Mouse (Mus musculus) limb, embryonic 10.5 days (tissue): ENCODE measurements around the gene Gm49405. TPM values are rescaled to one million over a fixed set of nuclear protein-coding genes. Genes with fewer than 3 reads are reported as not detected.
"Not testable (repeated sequence)": the region's sequence is repeated elsewhere in the genome, so short reads cannot be mapped to it uniquely, and the experiment has no call there.

Experiments
- DNase-seq: peaks from one replicate; pipeline ENCODE4 v3.0.0-alpha.2; 2017; ENCODE audit warnings: low spot score
- H3K27ac ChIP-seq: fragments of 300-500 bp; sonication (generic); 2 replicates; pipeline ENCODE4 v1.5.1; 2016; ENCODE audit warnings: mild to moderate bottlenecking
- H3K27me3 ChIP-seq: fragments of 300-500 bp; sonication (generic); 2 replicates; pipeline ENCODE4 v1.6.1; 2016; ENCODE audit warnings: low read depth, mild to moderate bottlenecking; ENCODE audit not compliant: poor library complexity, severe bottlenecking
- H3K36me3 ChIP-seq: fragments of 300-500 bp; sonication (generic); 2 replicates; pipeline ENCODE4 v1.6.1; 2016; ENCODE audit warnings: mild to moderate bottlenecking, moderate library complexity
- H3K4me1 ChIP-seq: fragments of 300-500 bp; sonication (generic); 2 replicates; pipeline ENCODE4 v1.6.1; 2016
- H3K4me3 ChIP-seq: fragments of 300-500 bp; sonication (generic); 2 replicates; pipeline ENCODE4 v1.5.1; 2016; ENCODE audit warnings: mild to moderate bottlenecking, moderate library complexity
- H3K9me3 ChIP-seq: fragments of 300-500 bp; sonication (generic); replicated peaks from 2 replicates; pipeline ENCODE4 v1.6.1; 2016; ENCODE audit warnings: mild to moderate bottlenecking
- WGBS: fragments of 180-500 bp; shearing (Covaris S2); methylation state at CpG from one replicate; pipeline ENCODE4 v1.1.7; 2016; 5-methylcytosine and 5-hydroxymethylcytosine counted together
- polyA plus RNA-seq: library from polyadenylated mRNA; unstranded; fragments of >200 nt; fragmentation: Nextera tagmentation; extraction: Ambion mirVana; gene quantifications from 2 replicates; pipeline ENCODE4 v1.2.1, GENCODE M21; 2016

The Gm49405 gene
- polyA plus RNA-seq: 3.5 and 4.6 TPM in 2 replicates

DNA sequence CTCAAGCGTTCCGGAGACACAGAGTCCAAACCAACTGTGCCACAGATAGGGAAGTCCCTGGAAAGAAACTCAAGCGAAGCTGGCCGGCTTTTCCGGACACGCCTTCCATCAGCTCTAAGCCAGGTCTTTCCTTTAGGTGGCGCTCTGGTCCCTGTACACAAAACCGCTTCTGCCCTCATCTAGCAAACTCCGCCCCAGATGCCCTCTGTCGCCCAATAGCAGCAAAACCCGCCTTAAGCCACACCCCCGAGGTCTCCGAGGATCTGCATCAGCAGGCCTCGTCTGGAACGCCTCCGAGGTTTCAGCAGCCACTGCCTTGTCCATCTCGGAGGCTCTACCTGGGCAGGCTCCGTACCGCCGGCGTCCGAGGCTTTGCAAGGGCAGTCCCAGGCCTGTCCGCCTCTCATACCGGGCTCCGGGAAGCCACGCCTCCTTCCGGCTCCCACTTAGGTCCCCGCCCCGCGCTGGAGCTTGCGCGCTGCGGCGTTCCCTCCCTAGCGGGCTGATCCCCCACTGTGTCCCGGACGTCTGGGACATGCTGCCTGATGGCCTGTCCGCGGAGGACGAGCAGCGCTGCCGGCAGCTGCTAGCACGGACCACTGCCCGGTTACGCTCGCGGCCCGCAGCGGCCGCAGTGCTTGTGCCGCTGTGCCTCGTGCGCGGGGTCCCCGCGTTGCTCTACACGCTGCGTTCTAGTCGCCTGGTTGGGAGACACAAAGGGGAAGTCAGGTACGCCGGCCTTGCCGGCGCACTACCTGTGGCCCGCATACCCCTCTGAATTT, at the start of gene Gm49405, which contains the start of gene Nudt8:
TSS of gene Gm49405 (plus strand) at position 508 of the 782 bp plus-strand sequence.
TSS of gene Nudt8 (plus strand) at position 462 of the 782 bp plus-strand sequence.
- WGBS: under 1% methylated on average over 64 of the region's 64 CpGs
- H3K4me1 ChIP-seq: peaks cover 31% of the 10 kb centered on the region
- H3K4me3 ChIP-seq: peak within 1 kb of the TSS; percentile 66
- no peaks in the 10 kb centered on the region for H3K27me3 ChIP-seq
- DNase-seq: peak; percentile 92
- H3K9me3 ChIP-seq: no peaks in the 10 kb centered on the region
- H3K36me3 ChIP-seq: peaks cover 13% of the 10 kb centered on the region
- peak within 1 kb of the TSS; percentile 93 for H3K27ac ChIP-seq

DNA sequence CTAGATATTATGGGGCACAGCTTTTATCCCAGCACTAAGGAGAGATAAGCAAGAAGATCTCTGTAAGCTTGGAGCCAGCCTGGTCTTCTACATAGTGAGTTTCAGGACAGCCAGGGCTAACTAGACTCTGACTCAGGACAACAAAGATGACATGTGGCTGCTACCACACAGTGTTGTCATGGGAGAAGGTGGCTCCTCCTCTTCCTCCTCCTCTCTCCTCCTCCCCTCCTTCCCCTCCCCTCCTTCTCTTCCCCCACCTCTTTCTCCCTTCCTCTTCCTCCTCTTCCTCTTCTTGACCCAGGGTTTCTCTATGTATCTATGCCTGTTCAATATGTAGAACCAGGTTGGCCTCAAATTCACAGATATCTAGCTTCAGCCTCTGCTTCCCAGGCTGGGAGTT, 49.0 kb upstream of the Gm49405 start:
- no peak for DNase-seq

DNA sequence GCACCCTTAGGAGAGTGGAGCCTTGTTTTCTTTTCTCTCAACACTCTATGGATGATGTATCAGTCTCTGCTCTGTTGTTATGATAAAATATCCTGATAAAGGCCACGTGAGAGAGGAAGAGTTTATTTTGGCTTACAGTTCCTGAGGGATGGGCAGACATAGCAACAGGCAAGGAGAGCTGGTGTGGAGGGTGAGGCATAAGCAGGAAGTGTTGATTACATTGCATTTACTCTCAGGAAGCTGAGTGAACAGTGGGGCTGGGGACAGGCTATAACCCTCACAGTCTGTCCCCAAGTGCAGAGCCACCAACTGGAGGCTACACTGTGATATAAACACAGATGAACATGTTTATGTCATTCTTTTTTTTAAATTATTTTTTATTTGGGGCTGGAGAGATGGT, 48.3 kb upstream of the Gm49405 start:
- H3K36me3 ChIP-seq: no peaks in the 10 kb centered on the region
- no peaks in the 10 kb centered on the region for H3K4me1 ChIP-seq
- no peaks in the 10 kb centered on the region for H3K9me3 ChIP-seq
- 54% methylated on average over 1 of the region's 1 CpGs for WGBS
- DNase-seq: no peak
- H3K27ac ChIP-seq: no peak overlapping the region
- no peak overlapping the region for H3K4me3 ChIP-seq
- H3K27me3 ChIP-seq: 0 out of 2 replicates have a peak, but pooled peaks cover 5% of the 10 kb centered on the region

More for the DNA sequence above, 49.0 kb upstream of the Gm49405 start:
- Histone ChIP-seq H3K4me1 (no peaks in the 10 kb centered on the region; the same call in 1 of the 2 replicates), H3K36me3 (no peaks in the 10 kb centered on the region), H3K27me3 (0 out of 2 replicates have a peak, but pooled peaks cover 5% of the 10 kb centered on the region), H3K9me3 (no peaks in the 10 kb centered on the region), H3K4me3 (no peak overlapping the region), H3K27ac (no peak overlapping the region)

DNA sequence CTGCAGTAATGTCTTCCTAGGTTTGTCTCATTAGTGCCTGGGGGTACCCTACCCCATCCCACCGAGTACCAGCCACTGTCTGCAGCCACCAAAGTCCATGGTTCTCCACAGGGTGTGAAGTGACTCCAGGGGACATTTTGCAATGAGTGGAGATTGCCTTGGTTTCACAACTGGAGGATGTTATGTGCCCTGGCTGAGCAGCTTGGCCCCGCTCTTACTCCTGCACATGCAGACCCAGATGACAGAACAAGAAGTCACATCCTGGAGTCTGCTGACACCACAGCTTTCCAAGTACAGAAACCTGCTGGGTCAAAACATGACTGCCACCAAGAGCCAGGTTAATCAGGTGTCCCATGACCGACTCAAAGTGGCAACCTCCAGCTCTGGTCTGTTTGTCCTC, 45.4 kb upstream of the Gm49405 start:
- Histone ChIP-seq H3K36me3 (no peaks in the 10 kb centered on the region), H3K27ac (no peak overlapping the region), H3K27me3 (no peaks in the 10 kb centered on the region), H3K4me1 (no peaks in the 10 kb centered on the region), H3K4me3 (no peak overlapping the region), H3K9me3 (no peaks in the 10 kb centered on the region)
- 71% methylated on average over 3 of the region's 3 CpGs for WGBS
- no peak for DNase-seq

DNA sequence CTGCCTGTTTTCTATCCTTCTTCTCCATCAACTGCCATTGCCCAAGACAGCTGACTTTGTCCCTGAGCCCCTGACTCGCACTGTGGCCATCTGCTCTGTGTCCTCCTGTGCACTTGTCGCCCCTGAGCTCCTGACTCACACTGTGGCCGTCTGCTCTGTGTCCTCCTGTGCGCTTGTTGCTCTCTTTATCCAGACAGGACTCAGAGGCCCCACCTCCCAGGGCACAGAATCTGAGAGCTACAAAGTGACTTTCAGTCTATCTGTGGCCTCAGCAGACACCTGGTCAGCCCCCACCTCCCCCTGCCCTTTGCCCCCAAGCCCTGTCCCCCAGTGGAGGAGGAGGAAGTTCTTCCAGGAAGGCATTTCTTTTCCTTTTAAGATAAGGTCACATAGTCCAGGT, 44.6 kb upstream of the Gm49405 start:
- no peaks in the 10 kb centered on the region for H3K36me3 ChIP-seq
- no peaks in the 10 kb centered on the region for H3K27me3 ChIP-seq
- no peaks in the 10 kb centered on the region for H3K9me3 ChIP-seq
- no peak for DNase-seq
- no peaks in the 10 kb centered on the region for H3K4me1 ChIP-seq
- no peak overlapping the region for H3K4me3 ChIP-seq
- no peak overlapping the region for H3K27ac ChIP-seq
- 57% methylated on average over 4 of the region's 4 CpGs for WGBS

DNA sequence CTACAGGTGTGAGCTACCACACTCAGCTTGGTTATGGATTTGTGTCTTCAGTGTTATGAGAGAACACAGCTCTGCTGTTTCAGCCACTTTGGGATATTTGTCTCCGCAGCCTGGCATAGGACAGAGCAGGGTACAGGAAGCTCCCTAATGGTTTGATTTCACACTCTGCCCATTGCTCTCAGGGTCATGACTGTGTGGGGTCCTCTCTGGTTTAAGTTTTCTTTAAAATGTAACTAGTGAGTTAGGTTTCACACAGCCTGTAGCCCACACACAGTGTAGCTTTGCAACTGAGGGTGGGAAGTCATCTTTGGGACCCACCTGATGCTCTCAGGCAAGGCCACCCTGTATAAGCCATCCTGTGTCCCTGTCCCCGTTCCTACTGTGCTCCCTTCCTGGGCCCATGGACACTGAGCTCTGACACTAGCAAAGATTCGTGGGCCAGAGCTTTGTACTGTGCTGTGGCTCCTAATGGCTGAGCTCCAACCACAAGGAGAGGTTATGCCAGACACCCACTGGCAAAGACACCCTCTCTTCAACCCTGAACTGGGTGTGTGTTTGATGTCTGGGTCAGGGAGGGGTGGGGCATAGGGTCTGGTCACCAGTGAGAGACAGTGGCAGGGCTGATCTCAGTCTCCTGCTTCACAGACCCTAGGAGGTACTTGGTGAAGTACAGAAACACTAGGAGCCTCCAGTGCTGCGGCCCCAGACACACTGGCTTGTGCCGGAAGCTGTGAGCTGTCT, 43.0 kb upstream of the Gm49405 start:
- not testable (repeated sequence) for H3K4me1 ChIP-seq, H3K4me3 ChIP-seq, DNase-seq, H3K9me3 ChIP-seq, H3K36me3 ChIP-seq, H3K27me3 ChIP-seq, H3K27ac ChIP-seq
- 87% methylated on average over 5 of the region's 5 CpGs for WGBS

DNA sequence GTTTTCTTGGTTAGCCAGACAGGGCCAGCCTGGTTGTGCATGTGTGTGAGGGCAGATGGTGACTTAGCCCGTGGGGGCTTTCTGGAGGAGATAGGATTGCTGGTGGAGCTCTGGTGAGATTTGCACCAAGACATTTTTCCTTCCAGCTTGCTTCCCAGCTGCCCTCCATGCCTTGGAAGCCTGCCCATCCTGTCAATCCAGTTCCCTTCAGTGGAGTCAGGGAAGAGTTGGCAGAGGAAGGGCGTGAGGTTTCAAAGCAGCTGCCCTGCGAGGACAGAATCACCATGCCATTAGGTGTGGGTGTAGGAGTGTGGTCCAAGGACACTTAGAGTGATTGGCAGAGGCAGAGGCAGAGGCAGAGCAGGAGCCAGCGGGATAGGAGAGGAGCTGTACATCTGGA, 42.0 kb upstream of the Gm49405 start, which contains the start of gene Aldh3b3:
TSS of gene Aldh3b3 (plus strand) at position 176 of the 400 bp plus-strand sequence.
- DNase-seq: no peak
- H3K36me3 ChIP-seq: no peaks in the 10 kb centered on the region
- WGBS: 85% methylated on average over 4 of the region's 4 CpGs
- H3K9me3 ChIP-seq: no peaks in the 10 kb centered on the region
- H3K27ac ChIP-seq: no peak within 1 kb of the TSS
- H3K4me3 ChIP-seq: no peak within 1 kb of the TSS
- no peaks in the 10 kb centered on the region for H3K27me3 ChIP-seq
- no peaks in the 10 kb centered on the region for H3K4me1 ChIP-seq

DNA sequence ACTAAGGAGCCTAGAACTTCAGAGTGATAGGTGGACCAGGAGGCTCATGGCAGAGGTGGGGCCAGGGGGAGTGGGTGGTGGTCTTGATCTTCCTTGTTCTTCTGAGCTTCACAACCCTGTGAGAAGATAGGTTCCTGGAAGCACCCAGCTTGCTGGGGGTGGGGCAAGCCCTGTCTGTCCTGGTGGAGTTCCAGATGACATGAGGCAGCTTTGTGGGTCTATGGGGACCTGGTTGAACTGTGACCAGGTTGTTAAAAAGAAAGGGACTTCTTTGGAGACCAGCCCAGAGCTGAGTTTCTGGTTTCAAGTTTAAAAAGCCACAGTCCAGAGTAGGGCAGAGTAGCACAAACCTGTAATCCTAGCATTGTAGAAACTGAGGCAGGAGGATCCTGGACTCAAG, 41.4 kb upstream of the Gm49405 start:
- DNase-seq: no peak
- Histone ChIP-seq H3K9me3 (no peaks in the 10 kb centered on the region), H3K27ac (no peak overlapping the region), H3K4me1 (no peaks in the 10 kb centered on the region), H3K36me3 (no peaks in the 10 kb centered on the region), H3K27me3 (no peaks in the 10 kb centered on the region), H3K4me3 (no peak overlapping the region)

DNA sequence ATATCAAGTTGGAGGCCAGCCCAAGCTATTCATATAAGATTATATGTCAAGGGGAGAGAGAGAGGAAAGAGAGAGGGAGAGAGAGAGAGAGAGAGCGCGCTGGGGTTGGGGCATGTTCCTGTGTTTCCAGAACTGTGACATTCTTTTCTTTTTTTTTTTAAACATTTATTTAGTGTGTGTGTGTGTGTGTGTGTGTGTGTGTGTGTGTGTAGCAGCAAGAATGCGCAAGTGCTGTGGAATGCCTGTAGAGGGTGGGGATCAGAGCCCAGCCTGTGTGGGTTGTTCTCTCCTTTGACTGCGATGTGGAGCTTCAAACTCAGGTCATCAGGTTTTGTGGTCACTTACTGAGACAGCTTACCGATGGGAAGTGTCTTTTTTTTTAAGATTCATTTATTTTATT, 40.2 kb upstream of the Gm49405 start:
- Histone ChIP-seq H3K27ac (no peak overlapping the region), H3K4me3 (no peak overlapping the region), H3K27me3 (no peaks in the 10 kb centered on the region), H3K4me1 (no peaks in the 10 kb centered on the region), H3K9me3 (no peaks in the 10 kb centered on the region), H3K36me3 (no peaks in the 10 kb centered on the region)
- DNase-seq: no peak
- 88% methylated on average over 5 of the region's 5 CpGs for WGBS

DNA sequence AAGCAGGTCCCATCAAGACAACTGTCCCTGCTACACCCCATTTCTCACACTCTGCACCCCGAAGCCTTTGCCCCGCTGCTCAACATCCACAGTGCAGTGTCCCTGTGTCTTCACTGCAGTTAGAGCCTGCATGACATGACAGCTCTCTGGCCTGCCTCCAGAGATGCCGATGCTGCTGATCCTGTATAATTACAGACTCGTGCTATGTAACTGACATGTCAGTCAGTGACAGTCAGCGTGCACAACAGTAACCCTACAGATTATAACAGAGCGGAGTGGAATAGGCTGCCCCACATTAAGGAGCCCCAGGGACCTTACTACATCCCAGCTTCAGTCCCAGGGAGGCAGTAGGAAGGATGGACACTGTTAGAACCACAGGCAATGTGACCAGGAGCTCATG, 38.6 kb upstream of the Gm49405 start:
- not testable (repeated sequence) for H3K9me3 ChIP-seq, H3K4me3 ChIP-seq, H3K27me3 ChIP-seq, H3K4me1 ChIP-seq, H3K27ac ChIP-seq, H3K36me3 ChIP-seq, DNase-seq
- 91% methylated on average over 6 of the region's 6 CpGs for WGBS

DNA sequence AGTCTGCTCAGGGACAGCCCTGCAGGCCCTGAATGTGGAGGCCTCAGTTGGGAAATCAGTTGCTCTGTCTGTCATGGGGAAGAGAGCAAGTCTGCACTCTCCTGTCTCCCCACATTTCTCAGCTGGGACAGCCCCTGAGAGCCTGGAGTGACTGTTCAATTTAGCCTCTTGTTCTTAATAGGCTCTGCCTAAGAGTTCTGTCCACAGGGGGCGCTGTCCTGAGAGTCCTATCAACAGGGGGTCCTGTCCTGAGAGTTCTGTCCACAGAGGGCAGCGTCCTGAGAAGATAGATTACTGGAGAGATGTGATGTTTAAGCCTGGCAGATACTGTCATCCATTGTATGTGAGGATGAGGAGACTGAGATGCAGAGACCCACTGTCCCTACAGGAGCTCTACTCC, 38.0 kb upstream of the Gm49405 start:
- Histone ChIP-seq H3K27me3 (no peaks in the 10 kb centered on the region), H3K9me3 (no peaks in the 10 kb centered on the region), H3K36me3 (no peaks in the 10 kb centered on the region), H3K4me1 (no peaks in the 10 kb centered on the region), H3K27ac (no peak overlapping the region), H3K4me3 (no peak overlapping the region)
- no peak for DNase-seq
- 16% methylated on average over 2 of the region's 2 CpGs for WGBS

DNA sequence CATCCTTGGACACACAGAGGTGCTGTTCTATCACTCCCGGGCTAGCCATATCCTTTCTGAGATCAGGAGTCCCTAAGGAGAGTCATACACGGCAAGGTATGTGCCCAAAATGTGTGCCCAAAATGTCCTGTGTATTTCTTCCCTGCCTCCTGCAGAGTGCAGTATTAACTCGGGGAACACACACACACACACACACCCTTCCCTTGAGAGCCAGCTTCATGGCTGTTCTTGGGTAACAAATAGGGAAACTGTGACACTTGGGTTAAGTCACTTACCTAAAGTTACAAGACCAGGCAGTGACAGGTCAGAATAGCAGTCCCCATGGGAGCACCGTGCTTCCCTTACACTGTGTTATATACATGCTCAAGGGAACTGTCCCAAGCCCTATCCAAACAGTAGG, 36.4 kb upstream of the Gm49405 start:
- Histone ChIP-seq H3K36me3 (no peaks in the 10 kb centered on the region), H3K27ac (no peak overlapping the region), H3K4me1 (peaks cover 4% of the 10 kb centered on the region; the same call in 1 of the 2 replicates), H3K4me3 (no peak overlapping the region), H3K27me3 (no peaks in the 10 kb centered on the region), H3K9me3 (no peaks in the 10 kb centered on the region)
- DNase-seq: no peak
- WGBS: 66% methylated on average over 4 of the region's 4 CpGs

DNA sequence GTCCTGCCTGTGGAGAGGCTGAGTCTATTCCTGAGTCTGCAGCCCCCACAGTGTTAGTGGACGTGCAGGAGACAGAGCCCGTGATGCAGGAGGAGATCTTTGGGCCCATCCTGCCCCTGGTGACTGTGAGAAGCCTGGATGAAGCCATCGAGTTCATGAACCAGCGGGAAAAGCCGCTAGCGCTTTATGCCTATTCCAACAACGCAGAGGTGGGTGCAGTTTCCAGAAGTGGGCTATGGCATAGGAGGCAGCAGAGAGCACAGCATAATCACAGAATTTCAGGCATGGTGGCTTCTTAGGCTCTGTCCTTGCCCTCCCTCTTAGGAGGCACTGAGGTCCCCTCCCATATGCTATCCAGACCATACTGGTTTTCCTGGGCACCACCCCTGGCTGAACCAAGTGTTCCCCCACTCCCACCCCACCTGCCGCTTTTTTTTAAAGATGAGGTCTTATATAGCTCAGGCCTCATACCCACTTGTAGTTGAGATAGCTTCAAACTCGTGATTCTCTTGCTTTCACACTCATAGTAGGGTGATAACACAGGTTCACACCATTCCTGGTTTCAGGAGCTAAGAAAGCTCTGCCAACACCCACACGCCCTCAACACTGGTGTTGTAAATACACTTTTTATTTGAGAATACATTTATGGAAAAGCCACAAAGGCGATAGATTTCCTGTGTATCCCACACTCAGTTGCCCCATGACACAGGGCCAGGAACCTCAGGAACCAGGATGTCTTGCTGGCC, 33.9 kb upstream of the Gm49405 start:
- Histone ChIP-seq H3K36me3 (no peaks in the 10 kb centered on the region), H3K4me3 (no peak overlapping the region), H3K4me1 (peaks cover 11% of the 10 kb centered on the region; the same call in 1 of the 2 replicates), H3K9me3 (no peaks in the 10 kb centered on the region), H3K27me3 (no peaks in the 10 kb centered on the region), H3K27ac (no peak overlapping the region)
- 68% methylated on average over 11 of the region's 11 CpGs for WGBS
- DNase-seq: no peak
